Mouse (Mus musculus) right cerebral cortex, adult 2 months (tissue): ENCODE results near the gene Elk3.
"Not testable (repeated sequence)": the region's sequence is repeated elsewhere in the genome, so short reads cannot be mapped to it uniquely, and the experiment has no call there.

Experiments used
- DNase-seq, 2 experiments: peaks; one replicate each; pipeline ENCODE4 v3.0.0; 2021 to 2022; ENCODE audit warnings: low spot score in 2 of 2

Elk3 gene

GRCm38 (mm10) chr10:93310721-93311411 lies at the start of gene Elk3:
Gene Elk3, minus strand, starts transcription at chr10:93311135.
- no peak for DNase-seq

GRCm38 (mm10) chr10:93360623-93361022 lies 49.7 kb upstream of the Elk3 start:
- peak in 1 of 2 experiments; percentile 17 for DNase-seq

- not testable (repeated sequence) for DNase-seq
Observed at GRCm38 (mm10) chr10:93360190-93360589, 49.3 kb upstream of the Elk3 start.

DNA sequence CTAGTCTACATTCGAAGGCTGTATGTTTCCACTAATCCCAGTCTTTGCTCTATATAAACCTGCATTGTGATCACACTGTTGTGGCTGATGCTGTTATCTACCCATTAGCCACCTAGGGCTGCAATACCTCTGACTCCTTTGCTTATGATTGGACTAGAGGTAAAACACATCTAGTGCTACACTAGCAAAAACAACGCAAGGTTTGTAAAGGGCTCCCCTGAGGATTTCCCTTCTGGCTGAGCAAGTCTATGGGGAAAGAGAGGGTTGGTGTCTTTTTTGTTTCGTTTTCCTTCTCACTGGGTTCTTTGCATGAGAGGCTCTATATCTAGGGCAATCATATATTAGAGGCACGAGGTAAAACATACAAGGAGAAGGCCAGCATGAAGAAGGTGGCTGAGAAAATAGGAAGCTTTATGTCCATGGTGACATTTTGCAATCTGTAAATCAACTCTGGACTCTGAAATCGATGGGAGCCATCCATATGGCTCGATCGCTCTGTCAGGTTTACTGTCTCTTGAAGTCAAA lies 48.5 kb upstream of the Elk3 start:
- no peak for DNase-seq

DNA sequence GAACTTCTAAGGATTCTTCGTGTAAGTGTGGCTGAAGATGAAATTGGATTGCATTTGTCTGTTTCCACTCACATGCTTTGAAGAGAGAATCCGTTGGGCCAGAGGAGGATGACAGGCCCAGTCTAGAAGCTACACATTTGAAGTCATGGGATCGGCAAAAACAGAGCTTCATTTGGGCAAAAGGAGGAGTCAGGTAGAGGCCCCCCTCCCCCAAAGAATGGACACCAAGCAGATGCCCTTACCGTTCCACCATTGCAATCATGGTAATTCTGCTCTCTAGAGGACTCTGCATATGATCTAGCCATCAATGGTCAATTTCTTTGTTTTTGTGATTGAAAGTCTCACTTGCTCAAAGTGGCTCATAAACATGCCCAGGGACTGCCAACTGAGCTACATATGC lies 47.9 kb upstream of the Elk3 start:
- DNase-seq = no peak

- DNase-seq = no peak
Observed at GRCm38 (mm10) chr10:93357162-93357561, 46.2 kb upstream of the Elk3 start.

DNA sequence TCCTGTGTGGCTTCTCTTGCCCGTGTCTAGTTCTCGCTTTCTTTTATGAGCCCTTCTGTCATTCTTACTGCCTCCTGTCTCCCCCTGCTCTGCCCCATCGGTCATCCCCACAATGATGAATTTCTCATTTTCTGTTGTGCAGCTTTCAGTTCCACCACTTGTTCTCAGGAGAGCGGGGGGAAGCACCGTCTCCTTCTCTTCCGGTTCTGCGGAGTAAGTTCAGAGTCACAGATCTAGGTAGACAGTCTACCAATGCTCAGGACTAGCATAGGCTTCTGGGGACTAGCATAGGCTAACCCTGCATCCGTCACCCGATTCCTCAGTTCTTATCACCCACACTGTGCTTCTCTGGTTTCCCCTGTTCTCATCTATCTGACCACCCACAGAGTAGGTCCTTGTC lies 45.2 kb upstream of the Elk3 start:
- DNase-seq = no peak

DNA sequence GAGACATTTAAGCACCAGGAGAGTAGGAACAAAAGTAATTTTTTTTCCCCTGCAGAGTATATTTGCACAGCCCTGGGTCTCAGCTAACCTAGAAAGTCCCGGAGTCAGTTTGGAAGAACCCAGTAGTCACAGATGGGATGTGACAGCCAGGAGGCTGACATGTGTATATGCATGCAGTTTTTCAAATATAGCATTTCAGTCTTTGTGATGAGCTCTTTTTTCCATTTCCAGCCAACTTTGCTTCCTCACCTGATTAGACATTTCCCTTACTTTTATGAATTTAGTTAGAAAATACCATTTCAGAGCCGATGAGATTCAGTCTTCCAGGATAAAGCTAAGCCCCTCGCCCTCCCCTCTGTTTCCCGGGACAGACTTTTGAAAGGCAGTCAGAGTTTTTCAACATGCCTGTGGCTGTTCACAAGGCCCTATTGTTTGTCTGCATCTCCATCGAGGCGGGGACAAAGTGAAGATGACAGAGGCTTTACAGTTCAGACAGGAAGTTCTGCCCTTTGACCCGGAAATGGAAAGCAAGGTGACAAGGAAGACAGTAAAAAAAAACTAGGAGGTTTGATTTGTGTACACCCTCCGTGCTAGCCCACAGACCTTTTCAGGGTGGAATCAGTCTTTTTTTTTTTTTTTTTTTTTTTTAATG lies 44.5 kb upstream of the Elk3 start:
- DNase-seq = no peak

GRCm38 (mm10) chr10:93353545-93354326 lies 42.8 kb upstream of the Elk3 start:
- no peak for DNase-seq

DNA sequence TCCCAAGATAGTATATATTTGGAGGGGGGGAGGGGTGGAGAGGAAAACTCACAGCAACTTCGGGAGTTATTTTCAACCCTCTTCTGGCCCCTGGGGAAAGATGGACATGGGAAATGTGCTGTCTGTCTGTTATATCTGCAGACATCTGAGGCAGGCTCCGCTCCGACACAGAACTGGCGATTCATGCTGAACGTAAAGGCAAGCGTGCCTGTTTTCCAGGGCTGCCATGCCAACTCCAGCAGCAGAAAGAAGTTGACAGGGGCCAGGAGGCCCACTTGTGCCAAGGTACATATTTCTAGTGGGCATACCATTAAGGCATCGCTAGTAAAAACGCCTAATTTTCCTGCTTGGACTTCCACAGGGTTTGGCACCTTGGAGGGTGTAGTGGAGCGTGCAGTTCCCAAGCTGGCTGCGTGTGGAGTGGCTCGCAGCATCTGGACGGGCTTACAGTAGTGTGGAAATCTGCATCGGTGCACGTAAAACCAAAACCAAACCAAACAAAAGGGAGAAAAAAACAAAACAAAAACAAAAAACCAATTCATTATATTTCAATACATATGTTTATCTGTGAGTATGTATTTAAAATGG lies 37.1 kb upstream of the Elk3 start:
- DNase-seq = no peak

DNA sequence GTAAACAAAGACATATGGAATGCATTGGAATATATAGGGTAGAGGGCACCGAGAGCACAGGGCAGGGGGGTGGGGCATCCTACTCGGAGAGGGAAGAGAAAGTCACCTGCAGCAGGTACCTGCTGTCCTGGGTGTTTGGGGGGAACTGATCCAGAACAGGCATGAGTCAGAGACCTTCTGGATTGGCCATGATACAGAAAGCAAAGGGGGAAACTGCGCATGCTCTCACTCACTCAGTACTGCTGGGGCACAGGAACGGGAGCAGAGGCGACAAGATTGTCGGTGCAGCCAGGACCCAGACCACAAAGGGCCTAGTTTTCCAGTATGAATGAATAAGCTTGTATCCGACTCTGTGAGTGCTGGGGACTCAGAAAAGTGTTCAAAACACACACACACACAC lies 36.5 kb upstream of the Elk3 start:
- no peak for DNase-seq

GRCm38 (mm10) chr10:93346208-93346936 lies 35.4 kb upstream of the Elk3 start:
- DNase-seq = no peak

DNA sequence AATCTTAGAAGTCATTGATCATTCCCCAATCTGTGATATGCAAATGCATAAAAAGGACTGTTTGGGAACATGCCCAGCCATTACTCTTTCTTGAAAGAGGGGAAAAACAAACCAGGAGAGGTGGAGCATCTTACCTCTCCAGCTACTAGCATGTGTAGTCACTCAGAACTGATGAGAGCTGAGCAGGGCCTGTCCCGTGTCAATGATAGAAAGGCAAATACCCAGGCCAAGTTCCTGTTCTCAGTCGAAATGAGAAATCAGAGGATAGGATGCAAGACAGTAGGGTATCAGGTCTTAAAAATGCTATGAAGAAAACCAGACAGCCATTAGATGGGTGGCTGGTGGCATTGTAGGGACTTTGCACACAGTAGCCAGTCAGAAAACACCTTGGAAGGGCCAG lies 34.6 kb upstream of the Elk3 start:
- no peak for DNase-seq

- DNase-seq = peak; percentile 19 to 31
Observed at GRCm38 (mm10) chr10:93343469-93343868, 32.5 kb upstream of the Elk3 start.

GRCm38 (mm10) chr10:93342986-93343385 lies 32.1 kb upstream of the Elk3 start:
- DNase-seq = no peak

DNA sequence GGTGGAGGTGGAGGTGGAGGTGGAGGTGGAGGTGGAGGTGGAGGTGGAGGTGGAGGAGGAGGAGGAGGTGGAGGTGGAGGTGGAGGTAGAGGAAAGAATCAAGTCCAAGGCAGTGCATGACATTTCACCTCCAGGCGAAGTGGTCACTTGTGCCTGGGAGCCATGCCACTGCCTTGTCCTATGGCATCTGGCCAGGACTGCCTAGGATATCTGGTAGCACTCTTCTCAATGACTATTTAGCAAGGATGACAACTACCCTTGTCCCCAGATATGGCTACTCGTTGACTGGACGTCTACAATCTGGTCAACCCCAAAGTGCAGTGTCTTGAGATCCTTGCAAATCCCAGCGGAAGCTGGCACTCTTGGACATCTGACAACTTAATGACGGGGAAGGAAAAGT lies 27.6 kb upstream of the Elk3 start:
- no peak for DNase-seq

DNA sequence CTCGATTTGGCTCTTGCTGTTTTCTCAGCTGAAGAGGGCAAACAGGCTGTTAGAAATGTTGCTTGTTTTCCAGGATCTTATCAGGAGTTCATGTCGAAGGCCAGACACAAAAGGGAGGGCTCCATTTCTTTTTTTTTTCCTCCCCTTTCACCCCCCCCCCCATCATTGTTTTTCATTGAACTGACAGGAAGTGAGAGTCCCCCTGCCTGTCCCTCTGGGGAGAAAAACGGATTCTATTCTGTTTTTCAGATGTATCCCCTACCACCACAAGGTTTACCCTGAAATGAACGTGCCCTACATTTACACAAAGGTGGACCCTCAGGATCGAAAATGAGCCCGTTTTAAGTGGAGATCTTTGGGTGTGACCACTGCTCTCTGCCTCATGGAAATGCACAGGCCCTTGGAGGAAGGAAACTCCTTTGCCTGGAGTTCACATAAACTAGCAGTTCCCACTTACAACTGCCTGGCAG lies 25.6 kb upstream of the Elk3 start:
- no peak for DNase-seq

DNA sequence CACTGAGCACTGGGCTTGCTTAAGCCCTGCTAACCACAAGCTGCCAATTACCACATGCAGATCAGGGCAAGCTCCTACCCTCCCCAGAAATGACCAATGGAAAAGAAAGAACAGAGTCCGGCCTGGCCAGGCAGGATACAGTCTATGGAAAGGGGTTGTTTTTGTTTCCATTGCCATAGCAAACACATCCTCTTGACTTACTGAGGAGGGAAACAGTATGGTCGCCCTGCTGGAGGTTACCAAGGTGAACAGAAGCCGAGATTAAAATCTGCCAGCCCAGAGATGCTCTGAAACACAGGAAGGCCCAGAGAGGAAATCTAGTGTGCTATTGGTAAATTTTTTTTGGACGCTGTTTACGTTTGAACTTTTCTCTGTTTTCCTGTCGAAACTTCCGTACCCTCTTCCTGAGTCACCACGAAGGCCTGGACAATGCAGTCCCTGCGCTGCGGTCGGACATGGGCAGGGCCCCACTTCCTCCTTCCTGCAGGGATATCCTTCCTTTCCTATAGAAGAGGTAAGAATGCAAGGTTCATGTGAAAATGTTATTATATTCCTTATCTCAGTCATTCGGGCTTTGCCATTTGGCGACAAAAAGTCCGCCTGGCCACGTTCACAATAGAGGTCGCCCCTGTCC lies 25.0 kb upstream of the Elk3 start:
- no peak for DNase-seq

DNA sequence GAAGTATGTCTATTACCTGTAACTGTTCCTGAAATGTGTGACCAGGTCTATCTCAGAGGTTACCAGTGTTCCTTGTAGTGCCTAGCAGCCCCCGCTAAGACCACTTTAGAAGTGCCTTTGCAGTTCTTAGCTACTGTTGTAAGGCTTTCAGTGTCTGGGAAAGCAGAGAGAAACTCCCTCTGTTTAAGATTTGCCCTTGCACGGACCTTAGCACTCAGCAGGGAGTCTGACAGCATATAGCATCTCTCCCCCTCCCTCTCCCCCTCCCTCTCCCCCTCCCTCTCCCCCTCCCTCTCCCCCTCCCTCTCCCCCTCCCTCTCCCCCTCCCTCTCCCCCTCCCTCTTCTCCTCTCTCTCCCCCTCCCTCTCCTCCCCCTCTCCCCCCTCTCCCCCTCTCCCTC lies 24.1 kb upstream of the Elk3 start:
- no peak for DNase-seq

GRCm38 (mm10) chr10:93333239-93333638 lies 22.3 kb upstream of the Elk3 start:
- DNase-seq = no peak

DNA sequence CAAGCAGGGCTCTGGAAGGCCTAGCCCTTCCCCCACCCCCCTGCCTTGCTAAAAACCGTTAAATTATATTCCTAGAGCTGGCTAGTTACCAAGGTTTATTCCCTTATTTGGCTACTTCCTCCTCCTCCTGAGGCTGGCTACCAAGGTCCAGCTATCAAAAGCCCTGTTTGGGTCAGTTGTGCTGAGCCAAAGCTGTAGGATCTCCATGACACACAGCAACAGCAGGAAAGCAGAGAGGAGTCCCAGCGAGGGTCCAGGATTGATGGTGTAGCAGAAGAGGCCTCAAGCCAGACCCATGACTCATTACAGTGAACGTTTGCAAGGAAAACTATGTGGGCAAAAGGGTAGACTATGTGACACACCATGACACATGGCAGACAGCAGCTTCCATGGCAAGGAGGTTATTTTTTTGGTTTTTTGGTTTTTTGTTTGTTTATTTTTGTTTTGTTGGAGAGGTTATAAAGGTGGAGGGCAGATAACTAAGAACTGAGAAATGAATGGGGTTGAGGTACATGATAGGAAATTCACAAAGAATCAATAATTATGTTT lies 21.4 kb upstream of the Elk3 start:
- no peak for DNase-seq
